Mouse (Mus musculus): ENCODE results near the gene Brsk1. TPM values are rescaled to one million over a fixed set of nuclear protein-coding genes. Genes with fewer than 3 reads are reported as not detected.
A peak's percentile ranks its signal among the peaks of the same experiment; 100 is the strongest.

Brsk1 gene
- polyA plus RNA-seq, 1 experiment from 2014 or later = 1.0 TPM

DNA sequence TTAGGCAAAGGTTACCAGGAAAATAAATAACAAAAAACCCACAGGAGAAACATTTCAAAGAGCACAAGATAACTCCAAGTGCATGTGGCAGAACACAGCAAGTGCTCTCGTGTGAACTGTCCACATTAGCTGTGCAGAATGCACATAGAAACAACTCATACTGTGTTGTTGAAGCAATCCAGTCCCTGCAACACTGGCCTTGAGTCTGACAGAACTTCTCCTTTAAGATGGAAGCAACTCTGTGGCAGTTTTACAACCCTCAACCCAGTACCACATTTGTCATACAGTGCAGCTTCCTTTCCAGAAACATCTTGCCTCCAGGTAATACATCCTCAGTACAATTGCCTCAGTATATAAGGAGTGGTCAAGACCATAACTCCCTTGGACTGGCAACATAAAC is 33.6 kb upstream of the Brsk1 start:
- 53% methylated on average over 1 of the region's 1 CpGs for WGBS
- Histone ChIP-seq H3K9me3 (no peaks in the 10 kb centered on the region), H3K27me3 (ENCODE audit: insufficient read depth, poor library complexity, severe bottlenecking) (no peaks in the 10 kb centered on the region), H3K4me1 (peaks cover 60% of the 10 kb centered on the region), H3K36me3 (peaks cover 10% of the 10 kb centered on the region; the same call in 1 of the 2 replicates), H3K4me3 (peak overlapping the region; percentile 91), H3K27ac (no peak overlapping the region)
- no peak for DNase-seq (ENCODE audit: low spot score)

DNA sequence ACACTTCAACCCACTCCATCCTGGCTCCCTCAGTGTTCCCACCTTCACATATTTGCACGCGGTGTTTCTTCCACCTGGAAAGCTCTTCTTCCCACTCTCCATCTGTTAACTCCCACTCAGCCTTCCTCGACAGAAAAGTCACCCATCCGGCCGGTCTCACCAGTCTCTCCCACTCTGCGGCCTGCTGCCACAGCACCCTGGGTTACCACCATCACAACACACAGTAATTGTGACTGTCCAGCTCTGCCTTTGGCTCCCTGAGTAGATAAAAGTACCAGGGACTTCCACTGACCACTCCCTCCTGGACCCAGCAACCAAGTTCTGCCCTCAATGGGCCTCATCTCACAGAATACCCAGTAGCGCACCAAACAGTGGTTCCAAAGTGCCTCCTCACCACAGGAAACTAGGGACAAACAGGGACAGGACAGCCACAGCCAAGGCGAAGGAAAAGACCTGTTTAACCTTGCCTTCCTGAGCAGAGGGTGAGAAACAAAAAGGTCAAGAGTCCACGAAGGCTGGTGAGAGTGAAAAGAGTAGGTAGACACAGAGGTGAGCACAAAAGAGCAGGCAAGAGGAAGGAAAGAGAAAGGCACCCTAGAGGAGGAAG is 32.8 kb upstream of the Brsk1 start:
- no peak for DNase-seq (ENCODE audit: low spot score)
- Histone ChIP-seq H3K4me1 (peaks cover 52% of the 10 kb centered on the region), H3K36me3 (peaks cover 14% of the 10 kb centered on the region; the same call in 1 of the 2 replicates), H3K4me3 (peak overlapping the region; percentile 91), H3K9me3 (no peaks in the 10 kb centered on the region), H3K27ac (peak overlapping the region; percentile 97), H3K27me3 (ENCODE audit: insufficient read depth, poor library complexity, severe bottlenecking) (no peaks in the 10 kb centered on the region)
- WGBS = 52% methylated on average over 9 of the region's 9 CpGs

DNA sequence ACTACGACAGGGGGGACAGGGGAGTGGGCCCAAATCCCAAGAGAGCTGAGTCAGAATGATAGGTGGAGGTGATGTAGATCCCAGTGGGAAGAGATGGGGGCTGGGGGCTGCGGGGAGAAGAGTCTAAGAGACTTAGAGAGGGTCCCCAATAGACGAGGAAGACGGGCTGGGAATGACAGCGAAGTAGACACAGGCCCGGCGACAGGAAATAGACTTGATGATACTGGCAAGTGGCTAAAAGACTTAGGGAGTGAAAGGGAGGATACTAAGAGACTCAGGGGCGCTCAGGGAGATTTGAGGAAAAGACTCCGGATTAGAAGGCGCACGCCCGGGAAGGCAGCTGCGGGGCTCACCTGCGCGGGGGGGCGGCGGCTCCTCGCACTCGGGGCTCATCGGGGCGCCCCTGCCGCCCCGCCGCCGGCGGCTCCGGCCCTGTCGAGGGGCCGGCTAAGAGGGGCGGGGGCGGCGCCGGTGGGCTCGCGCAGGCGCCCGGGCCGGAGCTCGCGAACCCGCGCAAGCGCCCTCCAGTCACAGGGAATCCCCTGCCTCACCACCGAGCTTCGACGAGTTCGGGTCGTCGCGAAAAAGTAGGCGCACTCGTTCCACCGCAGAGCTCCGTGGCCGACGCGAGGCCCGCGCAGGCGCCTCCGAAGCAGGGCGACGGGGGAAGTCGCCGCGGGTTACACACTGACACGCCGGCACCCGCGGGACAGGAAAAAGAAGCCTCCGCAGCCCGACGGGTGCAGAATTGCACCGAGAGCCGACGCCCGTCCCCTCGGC is 32.1 kb upstream of the Brsk1 start:
- H3K4me1 ChIP-seq = peaks cover 49% of the 10 kb centered on the region
- peak overlapping the region; percentile 97 for H3K27ac ChIP-seq
- no peaks in the 10 kb centered on the region for H3K9me3 ChIP-seq
- H3K27me3 ChIP-seq (ENCODE audit: insufficient read depth, poor library complexity, severe bottlenecking) = no peaks in the 10 kb centered on the region
- no peak for DNase-seq (ENCODE audit: low spot score)
- H3K4me3 ChIP-seq = peak overlapping the region; percentile 91
- under 1% methylated on average over 78 of the region's 78 CpGs for WGBS
- peaks cover 17% of the 10 kb centered on the region for H3K36me3 ChIP-seq

DNA sequence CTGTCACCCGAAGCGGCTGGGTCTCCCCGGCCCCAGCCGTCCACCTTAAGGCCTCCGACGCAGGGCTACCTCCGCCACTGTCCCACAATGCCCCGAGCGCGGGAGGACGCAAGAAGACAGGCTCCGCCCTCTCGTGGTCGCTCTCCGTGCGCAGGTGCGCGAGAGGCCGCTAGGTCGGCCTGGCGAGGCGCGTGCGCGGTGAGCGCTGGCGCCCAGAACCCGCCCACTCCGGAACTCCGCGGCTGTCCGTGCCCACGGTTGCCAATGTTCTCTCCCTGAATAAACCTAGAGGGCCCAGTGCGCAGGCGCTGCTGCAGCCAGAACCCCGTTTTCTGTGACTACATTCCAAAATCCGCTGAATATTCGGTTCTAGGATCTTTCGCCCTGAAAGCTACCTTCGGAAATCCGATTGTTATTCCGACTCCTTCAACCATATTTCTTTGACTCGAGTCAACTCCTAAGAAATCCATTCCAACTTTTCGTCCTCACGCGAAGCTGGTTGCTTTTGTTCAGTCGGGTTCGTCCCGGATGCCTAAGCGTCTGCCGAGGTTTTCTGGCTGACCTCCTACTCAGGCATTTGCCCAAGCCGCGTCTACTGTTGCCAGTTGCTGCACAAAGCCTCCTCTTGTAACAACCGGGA is 31.4 kb upstream of the Brsk1 start, which contains the start of gene Ppp6r1:
Gene Ppp6r1 (minus strand): TSS at position 108 of the 640 bp plus-strand sequence.
- peak; percentile 97 for DNase-seq (ENCODE audit: low spot score)
- WGBS = under 1% methylated on average over 54 of the region's 54 CpGs

DNA sequence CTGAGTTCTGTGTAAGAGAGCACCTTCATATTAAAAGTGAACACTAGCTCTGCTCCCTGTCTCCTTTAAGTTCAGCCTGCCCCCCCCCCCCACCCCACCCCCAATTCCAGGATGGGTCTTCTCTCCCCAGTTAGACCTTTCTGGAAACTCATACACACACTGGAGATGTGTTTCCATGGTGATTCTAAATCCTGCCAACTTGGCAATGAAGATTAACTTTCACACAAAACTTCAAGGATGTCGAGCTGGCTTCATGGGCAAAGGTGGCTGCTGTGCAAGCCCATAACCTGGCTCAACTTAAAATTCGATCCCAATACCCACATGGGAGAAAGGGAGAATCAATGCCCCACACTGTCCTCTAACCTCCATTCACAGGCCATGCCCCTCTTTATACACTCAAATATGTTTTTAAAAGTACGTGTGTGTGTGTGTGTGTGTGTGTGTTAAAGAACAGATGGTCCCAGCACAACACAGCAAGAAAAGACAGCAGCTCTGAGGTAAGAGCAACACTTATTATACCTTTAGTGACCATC is 30.4 kb upstream of the Brsk1 start:
- no peaks in the 10 kb centered on the region for H3K9me3 ChIP-seq
- peaks cover 36% of the 10 kb centered on the region for H3K4me1 ChIP-seq
- DNase-seq (ENCODE audit: low spot score) = no peak
- peaks cover 26% of the 10 kb centered on the region for H3K36me3 ChIP-seq
- WGBS = 81% methylated on average over 3 of the region's 3 CpGs
- H3K27ac ChIP-seq = peak overlapping the region; percentile 97; the same call in 1 of the 2 replicates
- no peaks in the 10 kb centered on the region for H3K27me3 ChIP-seq (ENCODE audit: insufficient read depth, poor library complexity, severe bottlenecking)
- H3K4me3 ChIP-seq = peak overlapping the region; percentile 91

More for the DNA sequence above, 31.4 kb upstream of the Brsk1 start, which contains the start of gene Ppp6r1:
- Histone ChIP-seq H3K4me1 (peaks cover 45% of the 10 kb centered on the region), H3K9me3 (no peaks in the 10 kb centered on the region), H3K36me3 (peaks cover 17% of the 10 kb centered on the region), H3K27ac (peak within 1 kb of the TSS; percentile 97), H3K4me3 (peak within 1 kb of the TSS; percentile 91), H3K27me3 (ENCODE audit: insufficient read depth, poor library complexity, severe bottlenecking) (no peaks in the 10 kb centered on the region)

DNA sequence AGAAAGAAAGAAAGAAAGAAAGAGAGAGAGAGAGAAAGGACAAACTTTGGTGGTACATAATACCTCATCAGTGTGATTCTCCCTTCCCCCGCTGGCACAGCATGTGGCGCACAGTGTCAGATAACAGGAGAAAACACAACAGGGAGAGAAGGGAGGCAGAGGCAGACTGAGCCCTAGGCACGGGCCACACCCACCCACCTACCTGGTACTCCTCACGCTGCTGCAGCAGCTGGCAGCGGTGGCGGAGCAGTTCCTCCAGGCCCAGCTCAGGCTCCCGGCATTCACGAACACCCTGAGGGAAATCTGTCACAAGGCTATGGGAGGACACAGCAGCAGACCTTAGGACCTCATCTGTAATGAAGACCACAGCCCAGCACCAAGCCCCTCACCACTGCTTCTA is 27.2 kb upstream of the Brsk1 start:
- Histone ChIP-seq H3K36me3 (peaks cover 47% of the 10 kb centered on the region), H3K9me3 (no peaks in the 10 kb centered on the region), H3K4me1 (peaks cover 10% of the 10 kb centered on the region), H3K27me3 (ENCODE audit: insufficient read depth, poor library complexity, severe bottlenecking) (no peaks in the 10 kb centered on the region), H3K27ac (no peak overlapping the region), H3K4me3 (no peak overlapping the region)
- 63% methylated on average over 8 of the region's 8 CpGs for WGBS
- DNase-seq (ENCODE audit: low spot score) = no peak

DNA sequence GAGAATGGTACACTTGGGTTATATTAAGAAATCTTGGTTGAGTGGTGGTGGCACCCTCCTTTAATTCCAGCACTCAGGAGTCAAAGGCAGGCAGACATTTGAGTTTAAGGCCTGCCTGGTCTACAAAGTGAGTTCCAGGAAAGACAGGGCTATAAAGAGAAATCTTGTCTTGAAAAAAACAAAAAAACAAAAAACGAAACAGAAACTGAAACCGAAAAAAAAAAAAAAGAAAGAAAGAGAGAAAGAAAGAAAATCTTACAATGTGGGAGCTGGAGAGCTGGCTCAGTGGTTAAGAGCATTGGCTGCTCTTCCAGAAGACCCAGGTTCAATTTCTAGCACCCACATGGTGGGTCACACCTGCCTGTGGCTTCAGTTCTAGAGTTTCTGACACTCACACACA is 26.7 kb upstream of the Brsk1 start:
- no peaks in the 10 kb centered on the region for H3K9me3 ChIP-seq
- H3K4me3 ChIP-seq = no peak overlapping the region
- peaks cover 52% of the 10 kb centered on the region for H3K36me3 ChIP-seq
- no peak overlapping the region for H3K27ac ChIP-seq
- no peaks in the 10 kb centered on the region for H3K27me3 ChIP-seq (ENCODE audit: insufficient read depth, poor library complexity, severe bottlenecking)
- 92% methylated on average over 2 of the region's 2 CpGs for WGBS
- DNase-seq (ENCODE audit: low spot score) = no peak
- peaks cover 10% of the 10 kb centered on the region for H3K4me1 ChIP-seq

DNA sequence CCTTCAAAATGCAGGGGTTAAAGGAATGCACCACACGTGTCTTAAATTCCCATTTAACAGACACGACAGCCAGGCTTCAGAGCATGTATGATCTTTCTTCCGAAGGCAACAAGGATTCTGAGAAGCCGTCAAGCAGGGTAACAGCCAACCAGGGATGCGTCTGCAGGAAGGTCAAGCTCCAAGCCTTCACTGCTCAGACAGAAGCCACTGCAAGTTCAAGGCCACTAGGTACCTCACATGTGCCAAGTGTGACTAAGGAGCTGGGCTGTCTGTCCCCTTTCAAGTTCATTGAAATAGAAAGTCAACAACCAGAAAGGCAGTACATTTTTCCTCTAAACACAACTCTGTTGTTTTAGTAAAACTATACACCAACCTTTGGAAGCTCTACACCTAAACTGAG is 23.5 kb upstream of the Brsk1 start:
- H3K36me3 ChIP-seq = peaks cover 76% of the 10 kb centered on the region
- H3K27me3 ChIP-seq (ENCODE audit: insufficient read depth, poor library complexity, severe bottlenecking) = no peaks in the 10 kb centered on the region
- no peaks in the 10 kb centered on the region for H3K4me1 ChIP-seq
- no peaks in the 10 kb centered on the region for H3K9me3 ChIP-seq
- WGBS = 96% methylated on average over 5 of the region's 5 CpGs
- no peak overlapping the region for H3K4me3 ChIP-seq
- DNase-seq (ENCODE audit: low spot score) = no peak
- no peak overlapping the region for H3K27ac ChIP-seq

DNA sequence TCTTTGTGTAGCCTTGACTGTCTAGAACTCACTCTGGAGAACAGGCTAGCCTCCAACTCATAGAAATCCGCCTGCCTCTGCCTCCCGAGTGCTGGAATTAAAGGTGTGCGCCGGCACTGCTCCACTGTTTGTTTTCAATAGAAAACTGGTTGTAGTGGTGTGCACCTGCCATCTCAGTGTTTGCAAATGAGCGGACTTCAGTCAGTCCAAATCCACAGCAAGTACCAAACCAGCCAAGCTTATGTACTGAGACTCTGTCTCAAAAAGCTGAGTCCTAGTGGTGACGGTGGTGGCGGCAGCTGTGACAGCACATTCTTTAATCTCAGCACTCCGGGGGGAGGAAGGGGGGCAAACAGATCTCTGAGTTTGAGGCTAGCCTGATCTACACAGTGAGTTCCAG is 21.9 kb upstream of the Brsk1 start:
- no peak overlapping the region for H3K27ac ChIP-seq
- H3K4me1 ChIP-seq = no peaks in the 10 kb centered on the region
- H3K4me3 ChIP-seq = no peak overlapping the region
- DNase-seq (ENCODE audit: low spot score) = no peak
- H3K36me3 ChIP-seq = peaks cover 78% of the 10 kb centered on the region
- H3K9me3 ChIP-seq = no peaks in the 10 kb centered on the region
- 96% methylated on average over 8 of the region's 8 CpGs for WGBS
- H3K27me3 ChIP-seq (ENCODE audit: insufficient read depth, poor library complexity, severe bottlenecking) = no peaks in the 10 kb centered on the region

DNA sequence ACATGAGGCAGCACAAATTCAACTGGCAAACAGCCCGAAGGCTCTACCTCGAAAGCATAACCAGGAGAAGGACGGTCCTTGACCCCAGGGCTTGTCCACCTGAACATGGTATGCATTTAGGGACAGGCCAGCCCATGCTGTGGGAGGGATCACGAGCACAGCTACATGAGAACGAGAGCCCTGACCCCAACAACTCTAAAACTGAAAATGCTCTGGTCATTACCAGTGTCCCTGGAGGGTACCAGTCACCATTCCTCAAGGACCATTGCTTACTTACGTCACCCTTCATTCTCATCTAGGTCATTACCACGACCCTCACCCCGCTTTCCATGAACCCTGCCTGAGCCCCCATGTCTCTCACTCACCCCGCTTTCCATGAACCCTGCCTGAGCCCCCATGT is 21.2 kb upstream of the Brsk1 start:
- no peaks in the 10 kb centered on the region for H3K4me1 ChIP-seq
- WGBS = 91% methylated on average over 9 of the region's 9 CpGs
- H3K36me3 ChIP-seq = peaks cover 78% of the 10 kb centered on the region
- H3K27ac ChIP-seq = no peak overlapping the region
- H3K4me3 ChIP-seq = no peak overlapping the region
- no peaks in the 10 kb centered on the region for H3K27me3 ChIP-seq (ENCODE audit: insufficient read depth, poor library complexity, severe bottlenecking)
- no peak for DNase-seq (ENCODE audit: low spot score)
- H3K9me3 ChIP-seq = no peaks in the 10 kb centered on the region

DNA sequence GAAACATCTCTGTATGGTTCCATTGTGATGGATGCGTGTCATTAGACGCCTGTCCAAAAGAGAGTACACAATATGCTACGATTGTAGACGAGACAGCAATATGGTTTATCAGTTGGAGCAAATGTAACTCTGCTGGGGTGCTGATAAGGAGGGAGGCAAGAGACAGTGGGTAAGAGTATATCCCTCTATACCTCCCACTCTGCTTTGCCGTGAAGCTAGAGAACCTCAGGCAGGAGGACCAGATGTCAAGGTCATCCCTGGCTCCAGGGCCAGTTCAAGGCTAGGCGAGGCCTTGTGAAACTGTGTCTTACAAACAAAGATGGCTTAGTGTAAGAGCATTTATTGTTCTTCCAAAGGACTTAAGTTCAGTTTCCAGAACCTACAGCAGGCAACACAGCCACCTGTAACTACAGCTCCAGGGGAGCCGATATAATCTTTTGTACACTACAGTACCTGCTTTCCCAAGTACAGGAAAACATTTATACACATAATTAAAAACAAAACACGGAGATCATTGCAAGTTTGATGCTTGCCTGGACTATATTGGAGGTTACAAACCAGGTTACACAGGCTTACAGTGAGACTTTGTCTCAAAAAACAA is 19.6 kb upstream of the Brsk1 start:
- Histone ChIP-seq H3K36me3 (peaks cover 81% of the 10 kb centered on the region), H3K4me1 (no peaks in the 10 kb centered on the region), H3K4me3 (no peak overlapping the region), H3K27me3 (ENCODE audit: insufficient read depth, poor library complexity, severe bottlenecking) (no peaks in the 10 kb centered on the region), H3K27ac (peak overlapping the region; percentile 17; the same call in 1 of the 2 replicates), H3K9me3 (no peaks in the 10 kb centered on the region)
- 80% methylated on average over 8 of the region's 8 CpGs for WGBS
- no peak for DNase-seq (ENCODE audit: low spot score)

DNA sequence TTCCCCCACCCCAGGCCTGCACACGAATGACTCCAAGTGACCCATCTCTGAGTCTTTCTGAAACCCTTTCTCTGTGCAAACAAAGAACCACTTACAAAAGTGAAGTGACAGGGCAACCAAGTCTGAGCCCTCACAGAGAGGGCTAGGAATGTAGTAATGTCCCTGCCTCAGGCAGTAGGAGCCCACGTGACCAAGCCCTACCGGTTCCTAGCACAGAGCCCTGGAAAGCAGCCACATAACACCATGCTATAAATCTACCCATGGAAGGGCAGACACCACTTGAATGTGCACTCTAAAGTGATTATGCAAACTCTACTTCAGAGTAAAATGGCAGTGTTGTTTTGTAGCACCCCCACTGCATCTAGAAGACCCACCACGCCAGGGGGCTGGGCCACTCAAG is 18.4 kb upstream of the Brsk1 start:
- Histone ChIP-seq H3K27me3 (ENCODE audit: insufficient read depth, poor library complexity, severe bottlenecking) (no peaks in the 10 kb centered on the region), H3K27ac (no peak overlapping the region), H3K4me3 (no peak overlapping the region), H3K36me3 (peaks cover 80% of the 10 kb centered on the region), H3K9me3 (no peaks in the 10 kb centered on the region), H3K4me1 (no peaks in the 10 kb centered on the region)
- WGBS = 69% methylated on average over 4 of the region's 4 CpGs
- DNase-seq (ENCODE audit: low spot score) = no peak

All from heart, embryonic 10.5 days (tissue).